22 mouse cellular contexts compared by ENCODE assay signal in genomic region chr5:24088451-24088850, GRCm38 (mm10). TPM values are rescaled to one million over a fixed set of nuclear protein-coding genes. Genes with fewer than 3 reads are reported as not detected.
DNase-seq lines count a peak whose midpoint lies in the region; ATAC-seq and TF ChIP-seq lines count a peak whose summit lies in the region.
"Had no signal": no experiment of that assay in that cellular context is flagged by ENCODE, and none has a peak within 500 bp of the region (broad histone marks: within the 10 kb centered on the region; RNA-seq: fewer than 3 reads in every experiment).

No protein-coding gene starts in this region.

- TF ChIP-seq EP300 in liver, postnatal 0 days (IDR thresholded peaks at IDR 0.05; ENCODE audit: low read depth): no peak
- TF ChIP-seq EP300 in stomach, postnatal 0 days (optimal IDR thresholded peaks at IDR 0.05): no peak

- H3K4me2 ChIP-seq in liver, postnatal 0 days (ENCODE audit: low read depth, low read length): no peak overlapping the region
- H3K4me2 ChIP-seq in liver, embryonic 11.5 days: no peak overlapping the region
- H3K4me2 ChIP-seq in stomach, postnatal 0 days (replicated peaks; ENCODE audit: low read depth): no peak overlapping the region
- H3K4me2 ChIP-seq: heart, embryonic 15.5 days; liver, embryonic 15.5 days; midbrain, embryonic 13.5 days had no signal

- peak; percentile 47 for TF ChIP-seq CTCF in liver, postnatal 0 days (IDR thresholded peaks at IDR 0.05; ENCODE audit: low read depth)
- TF ChIP-seq CTCF in stomach, postnatal 0 days (IDR thresholded peaks at IDR 0.05; ENCODE audit: low read depth): peak; percentile 25; the same call in 1 of the 2 replicates
- no peak for TF ChIP-seq CTCF in kidney, adult 2 months (conservative IDR thresholded peaks at IDR 0.05; ENCODE audit: insufficient read depth, insufficient read length, low read depth, low read length)

- TF ChIP-seq POLR2A in kidney, adult 2 months (IDR thresholded peaks at IDR 0.05; ENCODE audit: low read depth, low read length): no peak

- peak; percentile 37 for DNase-seq in CD4-positive, CD25-positive, alpha-beta regulatory T cell, adult 2 months (ENCODE audit: low read depth, low spot score)
- DNase-seq in liver, postnatal 0 days: no peak
- DNase-seq in liver, embryonic 11.5 days (ENCODE audit: low spot score): no peak
- no peak for DNase-seq in stomach, postnatal 0 days (ENCODE audit: low spot score)
- no peak for DNase-seq in cerebellum, adult 9-11 months
- DNase-seq in kidney, adult 2 months: no peak
- DNase-seq: adrenal gland, postnatal 14 days; cerebellum, adult 9-10 months; gastrocnemius, postnatal 36 days; kidney, postnatal 36 days; layer of hippocampus, postnatal 36 days; lung, postnatal 4 days had no signal

- H3K4me3 ChIP-seq in liver, postnatal 0 days (ENCODE audit: low read depth, low read length): no peak overlapping the region
- H3K4me3 ChIP-seq in liver, embryonic 11.5 days (ENCODE audit: low read depth, low read length): no peak overlapping the region
- no peak overlapping the region for H3K4me3 ChIP-seq in stomach, postnatal 0 days (ENCODE audit: low read depth, low read length)
- no peak overlapping the region for H3K4me3 ChIP-seq in kidney, adult 2 months (ENCODE audit: insufficient read depth, low read depth, low read length)
- H3K4me3 ChIP-seq: heart, embryonic 15.5 days; hindbrain, embryonic 10.5 days; limb, embryonic 10.5 days; liver, embryonic 15.5 days; midbrain, embryonic 13.5 days; myocyte had no signal

- no peaks in the 10 kb centered on the region for H3K9me3 ChIP-seq in liver, postnatal 0 days (ENCODE audit: low read length)
- no peaks in the 10 kb centered on the region for H3K9me3 ChIP-seq in liver, embryonic 11.5 days (ENCODE audit: control insufficient read depth, low read length)
- H3K9me3 ChIP-seq in stomach, postnatal 0 days (ENCODE audit: control insufficient read depth, low read length): no peaks in the 10 kb centered on the region
- H3K9me3 ChIP-seq: G1E; heart, embryonic 15.5 days; hindbrain, embryonic 10.5 days; limb, embryonic 10.5 days; liver, embryonic 15.5 days; midbrain, embryonic 13.5 days had no signal

- H3K4me1 ChIP-seq in liver, postnatal 0 days (ENCODE audit: insufficient read depth): no peaks in the 10 kb centered on the region
- H3K4me1 ChIP-seq in liver, embryonic 11.5 days (replicated peaks; ENCODE audit: control insufficient read depth, insufficient read depth, low read length): no peaks in the 10 kb centered on the region
- no peaks in the 10 kb centered on the region for H3K4me1 ChIP-seq in stomach, postnatal 0 days (replicated peaks; ENCODE audit: control insufficient read depth, insufficient read depth)
- no peaks in the 10 kb centered on the region for H3K4me1 ChIP-seq in kidney, adult 2 months (ENCODE audit: control insufficient read depth, insufficient read depth, low read length)
- H3K4me1 ChIP-seq: heart, embryonic 15.5 days; hindbrain, embryonic 10.5 days; limb, embryonic 10.5 days; liver, embryonic 15.5 days; midbrain, embryonic 13.5 days had no signal

- no peaks in the 10 kb centered on the region for H3K36me3 ChIP-seq in liver, postnatal 0 days (replicated peaks; ENCODE audit: insufficient read depth, low read length)
- H3K36me3 ChIP-seq in liver, embryonic 11.5 days (ENCODE audit: control insufficient read depth, insufficient read depth, low read length): no peaks in the 10 kb centered on the region
- H3K36me3 ChIP-seq in stomach, postnatal 0 days (ENCODE audit: control insufficient read depth, insufficient read depth, low read length): no peaks in the 10 kb centered on the region
- no peaks in the 10 kb centered on the region for H3K36me3 ChIP-seq in kidney, adult 2 months (ENCODE audit: control insufficient read depth, insufficient read depth, low read length)
- H3K36me3 ChIP-seq: G1E; heart, embryonic 15.5 days; hindbrain, embryonic 10.5 days; limb, embryonic 10.5 days; liver, embryonic 15.5 days; midbrain, embryonic 13.5 days had no signal

- WGBS in liver, postnatal 0 days (ENCODE audit: insufficient replicate concordance): 89% methylated on average over 1 of the region's 1 CpGs
- 80% methylated on average over 1 of the region's 1 CpGs for WGBS in liver, embryonic 11.5 days
- WGBS in stomach, postnatal 0 days: 83% methylated on average over 1 of the region's 1 CpGs
- WGBS in kidney, adult 2 months: 80% methylated on average over 1 of the region's 1 CpGs

- H3K9ac ChIP-seq in liver, postnatal 0 days (replicated peaks): no peak overlapping the region
- no peak overlapping the region for H3K9ac ChIP-seq in liver, embryonic 11.5 days (ENCODE audit: low read depth, low read length)
- no peak overlapping the region for H3K9ac ChIP-seq in stomach, postnatal 0 days (ENCODE audit: low read length)
- H3K9ac ChIP-seq: heart, embryonic 15.5 days; liver, embryonic 15.5 days; midbrain, embryonic 13.5 days had no signal

- no peaks in the 10 kb centered on the region for H3K27me3 ChIP-seq in liver, postnatal 0 days (ENCODE audit: insufficient read depth, low read length)
- H3K27me3 ChIP-seq in liver, embryonic 11.5 days (replicated peaks; ENCODE audit: control insufficient read depth, insufficient read depth, low read length): no peaks in the 10 kb centered on the region
- H3K27me3 ChIP-seq in stomach, postnatal 0 days (ENCODE audit: control insufficient read depth, insufficient read depth, low read length): no peaks in the 10 kb centered on the region
- no peaks in the 10 kb centered on the region for H3K27me3 ChIP-seq in kidney, adult 2 months (replicated peaks; ENCODE audit: control insufficient read depth, insufficient read depth, low read length)
- H3K27me3 ChIP-seq: midbrain, embryonic 13.5 days had no signal

- H3K27ac ChIP-seq in liver, postnatal 0 days (ENCODE audit: low read depth): no peak overlapping the region
- H3K27ac ChIP-seq in liver, embryonic 11.5 days (ENCODE audit: low read depth, low read length): no peak overlapping the region
- no peak overlapping the region for H3K27ac ChIP-seq in stomach, postnatal 0 days (replicated peaks)
- H3K27ac ChIP-seq in kidney, adult 2 months (ENCODE audit: insufficient read depth, low read depth, low read length): no peak overlapping the region
- H3K27ac ChIP-seq: heart, embryonic 15.5 days; hindbrain, embryonic 10.5 days; limb, embryonic 10.5 days; liver, embryonic 15.5 days; midbrain, embryonic 13.5 days had no signal

- no peak for ATAC-seq in CD4-positive, CD25-positive, alpha-beta regulatory T cell, adult 4 months
- no peak for ATAC-seq in liver, postnatal 0 days
- no peak for ATAC-seq in liver, embryonic 11.5 days (replicated peaks; ENCODE audit: low FRiP score)
- ATAC-seq in erythroblast, adult 5-6 weeks (replicated peaks; ENCODE audit: low FRiP score, poor library complexity, severe bottlenecking): peak; percentile 70
- ATAC-seq in stomach, postnatal 0 days (ENCODE audit: low FRiP score, low TSS enrichment): no peak
- ATAC-seq: intestine, postnatal 0 days; midbrain, embryonic 13.5 days had no signal

RNA-seq across cellular contexts. Expression of gene Klhl7, which starts 12.0 kb away (rescaled TPM):
- 10 to 100 TPM; 11.9 to 12.8 TPM for polyA plus RNA-seq in CD4-positive, CD25-positive, alpha-beta regulatory T cell, adult 4 months (2017; shearing (Covaris generic))
- polyA plus RNA-seq in liver, postnatal 0 days (2015; fragmentation: Nextera tagmentation; extraction: Ambion mirVana): 11.6 and 12.3 TPM in 2 replicates
- polyA plus RNA-seq in liver, embryonic 11.5 days (2014; fragmentation: Nextera tagmentation; extraction: Ambion mirVana): 29.1 and 31.6 TPM in 2 replicates
- 129 and 174 TPM in 2 replicates for total RNA-seq in erythroblast, adult 5-6 weeks (2015; ENCODE audit: low replicate concordance)
- 149 and 157 TPM in 2 replicates for total RNA-seq in erythroblast, adult 5-6 weeks (2017; ENCODE audit: low replicate concordance)
- polyA plus RNA-seq in stomach, postnatal 0 days (2015; fragmentation: Nextera tagmentation; extraction: Ambion mirVana): 23.4 and 23.6 TPM in 2 replicates
- polyA plus RNA-seq in kidney, adult 2 months (2012; rRNA removed): 6.5 and 7.7 TPM in 2 replicates

RNA-seq across cellular contexts. Expression of gene Fam126a, which starts 58.0 kb away (rescaled TPM):
- polyA plus RNA-seq in CD4-positive, CD25-positive, alpha-beta regulatory T cell, adult 4 months (2017; shearing (Covaris generic)): 1 to 10 TPM; 8.7 TPM
- 33.4 and 34.5 TPM in 2 replicates for polyA plus RNA-seq in liver, postnatal 0 days (2015; fragmentation: Nextera tagmentation; extraction: Ambion mirVana)
- polyA plus RNA-seq in liver, embryonic 11.5 days (2014; fragmentation: Nextera tagmentation; extraction: Ambion mirVana): 39.6 and 48.3 TPM in 2 replicates
- 255 and 281 TPM in 2 replicates for total RNA-seq in erythroblast, adult 5-6 weeks (2015; ENCODE audit: low replicate concordance)
- 210 and 266 TPM in 2 replicates for total RNA-seq in erythroblast, adult 5-6 weeks (2017; ENCODE audit: low replicate concordance)
- 4.9 and 5.0 TPM in 2 replicates for polyA plus RNA-seq in stomach, postnatal 0 days (2015; fragmentation: Nextera tagmentation; extraction: Ambion mirVana)
- 3.2 and 4.4 TPM in 2 replicates for polyA plus RNA-seq in kidney, adult 2 months (2012; rRNA removed)
